Mouse (Mus musculus): ENCODE results near the gene Ccr7.

- TF ChIP-seq POLR2A (IDR thresholded peaks at IDR 0.05; ENCODE audit: insufficient read length, low read depth): no peak
- TF ChIP-seq TCF3 (IDR thresholded peaks at IDR 0.05; ENCODE audit: insufficient read length, low read depth): no peak
- TF ChIP-seq POLR2AphosphoS2 (IDR thresholded peaks at IDR 0.05; ENCODE audit: insufficient read length, low read depth): no peak
- TF ChIP-seq MAX (IDR thresholded peaks at IDR 0.05; ENCODE audit: low read depth): no peak
- TF ChIP-seq TCF12 (IDR thresholded peaks at IDR 0.05; ENCODE audit: insufficient read depth, poor library complexity, severe bottlenecking): no peak
- no peak for TF ChIP-seq MYOD1 (IDR thresholded peaks at IDR 0.05; ENCODE audit: control insufficient read depth in 1 of 3, insufficient read length in 2 of 3, low read depth in 2 of 3)
- TF ChIP-seq MYOG (IDR thresholded peaks at IDR 0.05; ENCODE audit: control insufficient read depth in 1 of 3, insufficient read depth in 1 of 3, insufficient read length in 2 of 3, low read depth in 2 of 3): no peak
- no peak for TF ChIP-seq E2F4 (IDR thresholded peaks at IDR 0.05; ENCODE audit: insufficient read depth)
- TF ChIP-seq CEBPB (IDR thresholded peaks at IDR 0.05; ENCODE audit: insufficient read depth, poor library complexity, severe bottlenecking): no peak
- no peak for TF ChIP-seq USF1 (IDR thresholded peaks at IDR 0.05; ENCODE audit: low read depth)
These were observed 3.4 kb downstream of the Ccr7 start for GRCm38 (mm10) chr11:99151333-99151930.
